Mouse (Mus musculus) left cerebral cortex, adult 11 months (tissue): ENCODE data around the gene Scaf11.
"Not testable (repeated sequence)": the region's sequence is repeated elsewhere in the genome, so short reads cannot be mapped to it uniquely, and the experiment has no call there.

Experiments used
- DNase-seq: peaks from one replicate; pipeline ENCODE4 v3.0.0; 2022; ENCODE audit warnings: low spot score

The Scaf11 gene

DNA sequence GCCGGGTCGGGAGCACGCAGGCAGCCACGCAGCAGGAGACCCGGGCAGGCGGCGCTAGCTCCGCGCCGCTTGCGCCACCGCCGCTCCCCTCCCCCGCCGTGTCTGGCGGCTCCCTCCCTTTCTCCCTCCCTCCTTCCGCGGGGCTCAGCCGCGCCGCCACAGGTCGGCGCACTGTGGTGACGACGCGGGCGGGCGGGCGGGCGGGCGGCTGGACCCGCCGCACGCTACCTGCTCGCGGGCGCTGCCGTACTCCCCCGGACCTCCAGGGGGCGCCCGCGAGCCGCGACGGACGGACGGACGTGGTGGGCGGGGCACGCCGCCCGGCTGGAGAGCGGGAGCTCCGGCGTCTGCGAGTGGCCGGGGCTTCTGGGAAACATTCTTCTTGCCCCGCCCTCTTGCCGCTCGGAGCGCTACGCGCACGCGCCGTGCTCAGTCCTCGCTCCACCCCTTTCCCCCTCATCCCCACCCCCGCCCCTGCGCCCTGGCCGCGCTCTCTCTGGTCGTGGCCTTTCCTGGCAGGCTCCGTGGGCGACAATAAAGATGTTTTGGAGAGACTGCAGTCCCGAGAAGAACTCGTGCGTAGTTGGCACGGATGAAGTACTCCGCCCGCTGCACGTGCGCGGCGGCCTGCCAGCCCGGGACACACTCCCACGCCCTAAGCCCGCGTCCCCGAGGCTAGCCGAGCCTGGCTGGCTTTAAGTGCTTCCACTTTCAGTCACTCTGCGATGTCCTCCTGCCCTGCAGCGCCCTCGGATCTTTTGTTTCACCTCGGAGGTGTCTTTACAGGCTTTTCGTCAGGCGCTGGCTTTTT is at the start of gene Scaf11:
TSS of gene Scaf11 (minus strand) at position 114 of the 811 bp plus-strand sequence.
- peak; percentile 88 for DNase-seq

DNA sequence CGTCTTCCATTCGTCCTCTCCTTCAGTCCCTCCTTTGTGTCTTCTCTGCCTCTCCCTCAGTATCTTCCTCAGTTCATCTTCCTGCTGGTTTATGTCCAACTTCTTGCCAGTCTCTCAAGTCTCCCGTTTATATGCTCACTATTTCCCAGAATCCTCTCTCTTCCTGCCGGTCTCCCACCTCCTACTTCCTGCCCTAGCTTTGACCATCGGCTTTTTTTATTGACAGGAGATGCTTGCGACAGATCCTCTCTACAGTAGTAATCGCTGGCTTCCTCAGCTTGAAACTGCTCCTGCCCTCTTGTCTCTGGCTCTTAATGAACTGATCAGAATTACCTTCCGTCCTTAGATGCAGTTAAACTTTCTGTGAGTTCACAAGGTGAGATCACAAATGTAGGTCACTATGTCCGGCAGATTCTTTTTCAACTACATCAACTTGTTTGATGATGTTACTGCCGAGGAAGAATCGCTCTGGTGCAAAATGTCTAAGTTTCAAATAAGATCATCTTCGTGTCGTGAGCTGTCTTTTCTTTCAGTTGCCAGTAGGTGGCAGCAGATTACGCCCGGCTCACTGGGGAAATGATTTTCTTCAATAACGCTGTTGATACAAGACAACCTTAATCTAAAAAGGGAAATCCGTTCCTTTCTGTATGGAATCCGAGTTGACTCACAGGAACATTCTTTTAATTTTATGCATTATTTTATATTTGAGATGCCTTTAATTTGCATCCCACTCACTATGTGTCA is 46.6 kb upstream of the Scaf11 start:
- DNase-seq: no peak

DNA sequence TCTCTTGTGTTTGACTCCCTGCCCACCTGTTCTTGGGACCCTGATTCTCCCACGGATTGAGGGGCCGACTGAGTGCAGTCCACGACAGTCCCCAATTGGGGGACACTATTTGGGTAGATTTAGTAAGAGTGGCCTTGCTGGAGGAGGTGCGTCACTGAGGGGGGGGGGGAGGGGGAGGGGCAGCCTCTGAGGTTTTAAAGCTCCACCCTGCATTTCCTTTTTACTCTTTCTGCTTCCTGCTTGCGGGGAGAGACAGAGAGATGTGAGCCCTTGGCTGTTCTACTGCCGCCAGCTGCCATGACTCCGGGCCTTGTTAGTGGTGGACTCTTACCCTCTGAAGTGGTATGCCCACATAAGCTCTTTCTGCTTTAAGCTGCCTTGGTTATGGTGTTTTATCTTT is 37.0 kb upstream of the Scaf11 start:
- no peak for DNase-seq

DNA sequence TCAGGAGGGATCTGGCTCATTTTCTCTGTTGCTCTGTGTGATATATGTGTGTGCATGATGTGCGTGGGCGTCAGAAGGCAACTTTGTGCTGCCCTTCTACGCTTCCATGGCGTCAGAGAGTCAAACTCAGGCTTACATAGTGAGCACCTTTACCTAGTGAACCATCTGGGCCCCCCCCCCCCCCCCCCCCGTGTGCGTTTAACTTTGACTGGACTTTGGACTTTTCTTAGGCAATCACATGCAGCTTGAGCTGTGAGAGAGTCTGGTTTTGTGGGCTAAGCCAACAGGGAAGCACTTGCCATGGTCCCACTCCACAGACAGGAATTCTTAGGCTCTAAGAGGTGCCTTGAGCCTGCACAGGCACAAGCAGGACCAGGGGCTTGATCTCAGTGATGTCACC is 33.6 kb upstream of the Scaf11 start:
- no peak for DNase-seq

DNA sequence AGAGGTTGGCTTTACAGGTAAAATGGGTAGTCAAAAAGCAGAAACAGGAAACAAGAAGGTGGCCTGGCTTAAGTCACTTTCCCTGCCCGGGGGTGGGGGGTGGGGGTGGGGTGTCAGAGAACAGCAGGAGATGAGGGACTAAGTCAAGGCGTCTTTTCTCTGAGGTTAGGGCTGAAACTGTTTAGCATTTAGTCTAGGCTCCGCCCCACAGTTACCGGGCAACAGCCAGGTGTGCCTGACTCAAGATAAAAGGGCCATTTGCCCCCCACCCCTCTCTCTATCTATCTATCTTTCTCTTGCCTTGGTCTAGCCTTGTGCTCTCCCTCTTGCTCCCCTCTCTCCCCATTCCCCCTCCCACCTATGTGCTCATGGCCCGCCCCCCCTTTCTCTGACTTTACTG is 32.9 kb upstream of the Scaf11 start:
- no peak for DNase-seq

DNA sequence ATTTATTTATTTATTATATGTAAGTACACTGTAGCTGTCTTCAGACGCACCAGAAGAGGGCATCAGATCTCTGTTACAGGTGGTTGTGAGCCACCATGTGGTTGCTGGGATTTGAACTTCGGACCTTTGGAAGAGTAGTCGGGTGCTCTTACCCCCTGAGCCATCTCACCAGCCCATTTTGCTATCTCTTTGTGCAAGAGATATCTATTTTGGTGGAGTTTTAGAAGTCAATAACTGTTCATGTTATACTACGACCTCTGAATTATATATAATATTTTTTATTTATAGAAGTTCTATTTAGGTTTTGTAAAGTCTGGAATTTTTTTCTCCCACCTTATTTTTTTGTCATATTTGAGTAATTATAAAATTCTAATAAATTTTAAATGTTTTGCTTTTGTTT is 32.3 kb upstream of the Scaf11 start:
- DNase-seq: not testable (repeated sequence)

DNA sequence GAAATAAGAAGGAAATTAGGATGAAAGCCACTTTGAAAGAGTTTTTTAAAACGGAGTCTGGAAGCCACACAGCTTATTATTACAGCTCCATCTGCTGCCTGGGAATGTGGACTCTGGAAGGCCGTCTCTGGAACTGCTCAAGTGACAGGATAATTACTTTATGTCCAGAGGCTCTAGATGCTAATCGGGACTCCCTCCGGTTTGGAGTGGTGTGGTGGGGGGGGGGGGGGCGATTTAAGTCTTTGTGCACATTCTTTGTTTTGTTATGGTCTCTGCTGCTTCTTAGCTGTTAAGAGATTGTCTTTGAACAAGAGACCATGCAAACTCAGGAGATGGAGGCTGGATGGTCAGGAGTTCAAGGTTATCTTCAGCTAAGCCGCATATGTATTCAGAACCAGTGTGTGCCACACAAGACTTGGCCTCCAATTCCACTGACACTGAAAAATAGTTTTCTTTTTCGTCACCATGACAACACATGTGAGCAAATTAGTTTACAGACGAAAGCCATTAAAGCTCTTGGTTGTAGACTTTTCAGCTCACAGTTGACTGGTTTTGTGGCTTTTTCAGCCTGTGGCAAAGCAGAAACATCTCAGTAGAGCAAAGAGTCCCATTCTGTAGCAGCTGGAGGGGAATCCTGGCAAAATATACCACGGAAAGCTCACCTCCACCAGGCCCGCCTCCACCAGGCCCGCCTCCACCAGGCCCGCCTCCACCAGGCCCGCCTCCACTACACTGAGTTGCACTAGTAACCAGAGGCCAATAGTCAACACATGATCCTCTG is 31.4 kb upstream of the Scaf11 start:
- DNase-seq: no peak

DNA sequence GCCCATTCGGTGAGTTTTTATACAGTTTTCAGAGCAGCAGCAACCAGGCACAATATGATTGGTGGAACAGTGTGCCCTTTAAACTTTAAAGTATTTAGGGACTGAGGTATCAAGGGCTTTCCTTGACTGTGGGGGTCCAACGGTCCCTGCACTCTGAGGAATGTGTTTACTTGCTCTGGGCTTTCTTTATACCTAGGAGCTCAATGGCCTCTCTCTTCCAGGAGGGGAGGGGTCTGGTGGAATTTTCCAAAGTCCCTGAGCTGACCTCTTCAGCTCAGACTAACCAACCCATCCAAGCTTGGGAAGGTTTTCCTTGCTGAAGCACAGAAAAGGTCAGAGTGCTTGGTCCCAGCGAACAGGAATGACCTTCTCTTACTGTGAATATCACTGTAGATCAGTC is 30.8 kb upstream of the Scaf11 start:
- DNase-seq: no peak

DNA sequence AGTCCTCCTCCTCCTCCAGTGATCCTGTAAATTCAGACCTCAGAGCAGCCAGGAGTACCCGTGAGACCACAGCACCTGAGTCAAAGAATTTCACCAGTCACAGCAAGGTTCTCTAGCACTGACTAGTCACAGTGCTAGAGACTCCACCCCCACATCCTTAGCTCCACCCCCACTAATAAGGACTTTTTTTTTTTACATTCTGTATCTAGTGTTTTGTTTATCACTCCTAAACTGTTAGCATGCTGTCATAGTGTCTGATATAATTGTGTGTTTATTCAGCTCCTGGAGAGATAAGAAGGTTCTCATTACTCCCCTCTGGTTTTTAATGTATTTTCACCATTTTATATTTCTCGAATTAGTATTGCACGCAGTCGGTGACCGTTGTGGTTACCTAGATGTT is 29.5 kb upstream of the Scaf11 start:
- no peak for DNase-seq

DNA sequence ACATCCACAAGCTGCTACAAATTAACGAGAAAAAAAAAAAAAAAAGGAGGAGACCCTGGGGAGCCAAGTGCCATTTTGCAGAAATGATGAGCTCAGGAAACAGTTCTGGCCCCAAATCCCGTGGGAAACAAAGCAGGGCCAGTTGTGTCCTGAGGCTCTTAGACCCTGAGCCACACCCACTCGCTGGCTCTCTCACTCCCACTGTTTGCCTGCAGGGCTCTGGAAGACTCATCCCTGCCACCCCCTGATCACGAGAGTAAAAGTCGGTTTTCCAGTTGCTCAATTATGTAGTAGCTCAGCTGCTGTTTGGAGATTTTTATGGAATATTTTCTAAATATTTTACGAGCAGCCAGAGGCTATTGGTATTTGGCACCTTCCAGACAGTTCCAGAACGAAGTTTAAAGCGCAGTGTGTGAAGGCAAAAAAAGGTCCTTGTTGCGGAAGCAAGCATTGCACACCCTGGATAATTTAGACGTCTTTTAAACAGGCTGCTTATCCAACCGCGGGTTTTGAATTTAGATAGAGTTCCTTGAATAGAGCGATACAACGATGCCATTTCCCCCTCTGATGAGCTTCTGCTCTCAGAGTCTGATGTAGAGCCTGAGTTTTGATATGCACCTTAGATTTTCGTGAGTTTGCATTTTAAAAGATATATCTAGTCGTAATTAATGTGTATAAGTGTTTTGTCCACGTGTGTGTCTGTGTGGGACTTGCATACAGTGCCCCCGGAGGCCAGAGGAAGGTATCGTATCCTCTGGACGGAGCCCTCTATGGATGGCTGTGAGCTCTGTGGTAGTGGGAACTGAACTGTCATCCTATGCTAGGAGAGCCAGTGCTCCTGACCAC is 28.5 kb upstream of the Scaf11 start:
- DNase-seq: no peak

DNA sequence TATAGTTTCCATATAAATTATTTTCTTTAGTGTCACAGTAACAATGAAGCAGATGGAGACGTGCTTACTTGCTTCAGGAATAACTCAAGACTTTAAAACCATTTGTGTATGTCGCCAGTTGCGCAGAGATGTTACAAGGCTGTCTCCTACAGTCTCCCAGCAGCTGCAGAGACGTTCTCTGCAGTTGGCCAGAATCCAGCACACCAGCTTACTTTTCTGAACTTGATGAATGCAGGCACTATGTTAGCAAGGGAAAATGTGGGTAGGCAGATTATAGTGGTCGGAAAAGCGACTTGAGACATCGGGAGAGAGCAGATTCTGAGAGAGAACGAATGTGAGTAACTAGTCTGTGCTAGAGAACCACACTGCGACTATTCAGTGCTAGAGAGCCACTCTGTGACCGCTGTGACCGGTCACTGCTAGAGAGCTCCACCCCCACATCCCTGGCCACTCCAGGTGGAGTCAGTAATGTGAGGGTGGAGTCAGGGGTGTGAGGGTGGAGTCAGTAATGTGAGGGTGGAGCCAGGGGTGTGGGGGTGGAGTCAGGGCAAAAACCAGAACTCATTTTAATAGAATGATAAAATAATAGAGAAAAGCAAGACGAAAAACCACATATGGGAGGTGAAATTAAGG is 26.5 kb upstream of the Scaf11 start:
- DNase-seq: no peak

DNA sequence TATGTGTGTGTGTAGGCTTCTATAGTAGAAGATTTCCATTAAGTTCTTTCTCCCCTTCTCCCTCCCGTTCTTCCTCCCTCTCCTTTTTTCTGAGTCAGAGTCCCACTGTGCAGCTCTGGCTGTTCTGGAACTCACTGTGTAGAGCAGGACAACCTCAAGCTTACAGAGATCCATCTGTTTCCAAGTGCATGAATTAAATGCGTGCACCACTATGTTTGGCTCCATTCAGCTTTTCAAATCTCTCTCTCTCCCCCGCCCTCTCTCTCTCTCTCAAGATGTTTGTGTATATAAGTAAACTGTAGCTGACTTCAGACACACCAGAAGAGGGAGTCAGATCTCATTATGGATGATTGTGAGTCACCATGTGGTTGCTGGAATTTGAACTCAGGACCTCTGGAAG is 20.2 kb upstream of the Scaf11 start:
- DNase-seq: no peak

DNA sequence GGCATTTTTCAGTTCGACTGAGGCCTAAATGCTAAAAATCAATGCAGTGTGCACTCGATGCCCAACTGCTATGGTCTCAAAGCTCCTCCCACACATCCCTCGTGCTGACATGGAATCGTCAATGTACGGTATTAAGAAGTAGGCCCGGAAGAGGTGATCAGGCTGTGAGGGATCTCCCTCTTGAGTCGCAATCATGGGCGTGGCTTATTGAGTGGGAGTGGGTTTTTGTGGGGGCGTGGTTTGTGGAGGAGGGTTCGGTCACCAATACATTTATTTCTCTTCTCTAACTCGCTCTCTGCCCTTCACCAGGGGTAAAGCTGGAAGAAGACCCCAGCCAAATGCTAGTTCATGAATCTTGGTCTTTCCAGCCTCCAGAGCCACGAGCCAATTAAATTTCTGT is 17.4 kb upstream of the Scaf11 start:
- DNase-seq: no peak

DNA sequence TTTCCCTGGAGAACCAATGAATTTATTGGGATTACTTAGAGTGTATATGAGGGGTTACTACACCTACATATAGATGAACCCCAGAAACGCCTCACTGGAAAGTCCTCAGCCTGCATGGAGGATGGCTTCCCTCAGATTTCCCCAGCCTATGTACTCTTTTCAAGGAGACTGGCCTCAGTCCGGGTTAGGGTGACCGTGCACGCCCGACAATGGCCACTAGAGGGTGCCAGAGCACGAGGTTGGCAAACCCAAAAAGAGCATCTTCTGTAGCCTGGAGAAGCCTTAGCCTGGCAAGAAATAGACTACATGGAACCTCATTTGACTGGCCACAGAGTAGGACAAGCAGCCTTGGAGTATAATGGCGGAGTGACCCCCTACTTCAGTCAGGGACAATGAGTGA is 15.7 kb upstream of the Scaf11 start:
- DNase-seq: peak; percentile 68

DNA sequence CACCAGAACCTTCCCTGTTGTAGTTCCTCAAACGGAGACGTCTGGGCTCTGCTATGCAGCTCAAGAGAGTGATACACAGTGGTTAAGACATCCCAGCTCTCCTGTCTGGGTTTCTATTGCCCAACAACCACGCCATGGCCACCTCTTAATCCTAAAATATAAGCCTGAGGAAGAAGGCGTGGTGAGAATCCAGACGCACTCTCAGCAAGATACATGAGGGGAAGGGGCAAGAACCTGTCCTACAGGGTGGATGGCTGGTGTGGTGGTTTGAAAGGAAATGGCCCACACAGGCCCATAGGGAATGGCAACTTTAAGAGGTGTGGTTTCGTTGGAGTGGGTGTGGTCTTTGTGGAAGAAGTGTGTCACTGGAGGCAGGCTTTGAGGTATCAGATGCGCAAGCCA is 14.9 kb upstream of the Scaf11 start:
- no peak for DNase-seq

DNA sequence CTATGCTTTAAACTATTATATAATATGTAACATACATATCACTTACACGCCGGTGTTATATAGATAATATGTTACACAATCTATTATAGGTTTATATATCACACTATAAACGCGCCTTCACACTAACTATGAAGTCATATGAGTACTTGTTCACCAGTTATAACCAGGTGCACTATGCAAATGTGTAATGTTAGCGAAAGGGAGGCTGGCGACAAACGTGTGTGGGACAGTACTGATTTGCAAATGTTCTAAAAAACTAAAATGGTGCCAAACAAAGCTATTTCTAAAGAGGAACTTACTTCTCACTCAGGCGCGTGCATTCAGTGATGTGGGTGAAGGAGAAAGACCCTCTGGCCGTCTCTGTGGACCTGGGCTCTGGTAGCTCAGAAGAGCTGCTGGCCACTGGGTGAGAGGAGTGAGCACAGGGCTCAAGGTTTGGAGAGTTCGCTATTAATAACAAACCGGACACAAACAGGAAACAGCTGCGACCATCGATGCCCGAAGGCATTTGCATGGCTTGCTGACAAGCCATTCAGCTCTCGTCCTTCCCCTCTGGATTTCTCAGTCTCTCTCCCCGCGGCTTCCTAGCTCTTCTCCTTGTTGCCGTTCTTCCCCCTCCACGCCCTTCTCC is 13.8 kb upstream of the Scaf11 start:
- DNase-seq: no peak

DNA sequence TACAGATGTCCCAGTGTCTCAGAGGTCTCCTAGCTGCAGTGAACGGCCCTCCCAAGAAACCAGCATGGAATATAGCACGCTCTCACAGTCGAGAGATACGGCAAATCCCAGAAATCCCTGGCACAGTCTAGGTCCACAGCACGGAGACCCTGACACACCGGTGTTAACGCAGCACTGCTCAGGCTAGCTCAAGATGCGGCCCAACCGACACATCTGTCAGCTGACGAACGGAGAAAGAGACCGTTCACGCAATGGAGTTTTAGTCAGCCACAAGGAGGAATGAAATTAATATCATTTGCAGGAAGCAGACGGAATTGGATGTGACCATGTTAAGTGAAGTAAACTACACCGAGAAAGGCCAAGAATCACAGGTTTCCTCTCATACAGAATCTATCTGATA is 13.3 kb upstream of the Scaf11 start:
- DNase-seq: no peak

DNA sequence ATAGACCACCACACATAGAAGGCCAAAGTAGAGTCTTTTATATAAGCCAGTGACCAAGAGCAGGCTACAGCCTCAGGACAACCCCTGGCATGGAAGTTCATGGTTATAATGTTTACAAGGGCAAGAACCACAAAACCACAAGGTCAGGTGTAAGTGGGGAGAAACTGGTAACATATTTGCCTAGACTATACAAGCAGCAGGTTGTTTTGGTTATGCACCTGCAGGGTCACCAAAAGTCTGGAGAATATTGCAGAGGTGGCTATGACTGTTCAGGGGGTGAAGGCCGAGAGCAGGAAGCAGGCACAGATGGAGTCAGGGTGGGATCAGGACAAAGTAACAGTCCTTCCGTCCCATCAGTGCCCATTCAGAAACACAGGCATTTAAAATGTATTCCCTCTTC is 7.7 kb upstream of the Scaf11 start:
- no peak for DNase-seq

DNA sequence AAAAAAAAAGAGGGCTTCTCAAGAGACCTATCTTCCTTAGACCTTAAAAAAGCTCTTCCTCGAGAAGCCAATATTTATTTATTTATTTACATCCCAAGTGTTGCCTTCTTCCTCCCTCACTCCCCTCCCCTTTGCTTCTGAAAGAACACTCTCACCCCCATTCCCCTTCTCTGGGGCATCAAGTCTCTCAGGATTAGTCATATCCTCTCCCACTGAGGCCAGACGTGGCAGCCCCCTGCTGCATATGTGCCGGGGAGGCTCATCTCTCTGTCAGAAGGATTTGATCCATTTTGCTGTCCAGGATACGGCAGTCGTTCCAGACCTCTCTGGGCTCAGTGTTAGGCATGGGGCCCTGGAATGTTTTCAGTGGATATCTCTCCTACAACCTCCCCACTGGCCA is 7.2 kb upstream of the Scaf11 start:
- no peak for DNase-seq

DNA sequence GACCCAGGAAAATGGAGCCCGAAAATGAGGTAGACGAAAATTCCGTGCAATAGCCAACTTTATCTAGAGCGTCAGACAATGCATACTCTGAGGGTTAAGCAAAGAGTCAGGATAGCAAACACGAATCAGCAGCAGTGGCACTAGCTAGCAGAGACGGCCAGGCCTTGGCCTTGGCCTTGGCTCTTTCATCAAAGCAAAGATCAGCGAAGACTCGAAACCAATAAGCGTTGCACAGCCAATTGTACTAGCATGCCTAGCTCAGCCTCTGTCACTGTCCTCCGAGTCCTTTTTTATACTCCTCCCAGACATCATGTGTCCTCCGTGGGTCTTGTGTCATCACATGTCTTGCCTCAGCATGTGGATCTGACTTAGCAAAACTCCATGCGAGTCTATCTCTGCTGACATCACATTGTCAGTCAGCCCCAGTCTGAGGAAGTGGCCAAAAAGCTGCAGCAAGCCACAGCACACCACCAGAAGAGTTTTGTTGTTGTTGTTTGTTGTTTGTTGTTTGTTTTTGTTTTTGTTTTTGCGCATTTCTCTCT is 5.8 kb upstream of the Scaf11 start:
- no peak for DNase-seq

DNA sequence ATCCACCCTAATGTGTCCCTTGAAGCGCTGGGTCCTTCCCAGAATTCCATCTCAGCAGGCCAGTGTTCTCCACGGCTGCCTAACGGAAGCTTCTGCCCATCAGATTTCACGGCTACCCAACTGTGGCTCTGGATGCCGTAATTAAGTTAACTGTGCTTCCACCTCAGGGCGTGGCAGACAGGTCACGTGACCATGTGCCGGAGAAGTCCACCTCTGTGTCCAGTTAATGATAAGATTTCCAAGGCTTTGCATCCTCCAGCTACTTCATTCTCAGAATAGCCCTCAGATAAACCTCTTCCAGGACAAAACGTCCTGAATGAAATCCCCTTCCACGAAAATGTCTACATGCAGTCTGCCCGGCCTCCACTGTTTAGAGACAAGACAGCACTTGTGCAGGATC is 4.4 kb upstream of the Scaf11 start:
- no peak for DNase-seq
